Mouse (Mus musculus) MEL (cell line): ENCODE data around the gene Cyp2a22. TPM values are rescaled to one million over a fixed set of nuclear protein-coding genes. Genes with fewer than 3 reads are reported as not detected.
"Not testable (repeated sequence)": the region's sequence is repeated elsewhere in the genome, so short reads cannot be mapped to it uniquely, and the experiment has no call there.

Source experiments
- DNase-seq: peaks from one replicate; pipeline ENCODE4 v3.0.0; 2011; ENCODE audit warnings: low read depth, low spot score
- H3K27ac ChIP-seq: 2 replicates; pipeline ENCODE4 v1.5.1; 2012; ENCODE audit warnings: low read depth, mild to moderate bottlenecking, control low read depth, low read length, moderate library complexity; ENCODE audit not compliant: control insufficient read depth
- H3K27me3 ChIP-seq, 2 experiments: fragments of 150-350 bp in 1 of 2; sonication (generic) in 1 of 2; 2 replicates each; pipeline ENCODE4 v1.6.1; 2012; ENCODE audit warnings: low read length in 2 of 2, mild to moderate bottlenecking in 2 of 2, improper control_type of control experiment in 1 of 2, moderate library complexity in 1 of 2; ENCODE audit not compliant: insufficient read depth in 2 of 2, control insufficient read depth in 1 of 2
- H3K36me3 ChIP-seq, 2 experiments: 2 replicates each; pipeline ENCODE4 v1.6.1; 2012 to 2014; ENCODE audit warnings: low read length in 2 of 2, improper control_type of control experiment in 1 of 2, inconsistent platforms in 1 of 2, mild to moderate bottlenecking in 1 of 2; ENCODE audit not compliant: insufficient read depth in 2 of 2, control insufficient read depth in 1 of 2
- H3K4me1 ChIP-seq, 2 experiments: fragments of 150-350 bp in 1 of 2; sonication (generic) in 1 of 2; 2 replicates each; pipeline ENCODE4 v1.6.1; 2012; ENCODE audit warnings: low read length in 2 of 2, improper control_type of control experiment in 1 of 2, mild to moderate bottlenecking in 1 of 2; ENCODE audit not compliant: insufficient read depth in 2 of 2, control insufficient read depth in 1 of 2
- H3K4me3 ChIP-seq, 2 experiments: fragments of 150-350 bp in 1 of 2; sonication (generic) in 1 of 2; 2 replicates each; pipeline ENCODE4 v1.5.1; 2012; ENCODE audit warnings: low read depth in 2 of 2, low read length in 2 of 2, mild to moderate bottlenecking in 2 of 2, moderate library complexity in 2 of 2, control low read depth in 1 of 2, improper control_type of control experiment in 1 of 2; ENCODE audit not compliant: control insufficient read depth in 1 of 2, insufficient read depth in 1 of 2
- H3K79me2 ChIP-seq: 2 replicates; pipeline ENCODE4 v1.6.1; 2012; ENCODE audit warnings: mild to moderate bottlenecking, low read length, moderate library complexity; ENCODE audit not compliant: control insufficient read depth, poor library complexity, insufficient read depth
- H3K9ac ChIP-seq: 2 replicates; pipeline ENCODE4 v1.6.1; 2012; ENCODE audit warnings: low read depth, mild to moderate bottlenecking, control low read depth, low read length, moderate library complexity; ENCODE audit not compliant: control insufficient read depth, poor library complexity, severe bottlenecking
- H3K9me3 ChIP-seq: fragments of 150-350 bp; sonication (generic); replicated peaks from 2 replicates; pipeline ENCODE4 v1.6.1; 2012; ENCODE audit warnings: mild to moderate bottlenecking, low read length, improper control_type of control experiment, moderate library complexity; ENCODE audit not compliant: insufficient read depth
- polyA plus RNA-seq, 2 experiments: library from polyadenylated mRNA; stranded (reverse) in 1 of 2; unstranded in 1 of 2; fragments of >175 nt in 1 of 2; fragments of >200 nt in 1 of 2; gene quantifications; 2 replicates each; pipeline versions ENCODE4 v1.2.1 to v1.2.4; 2012; ENCODE audit warnings: low replicate concordance in 2 of 2, low read depth in 1 of 2; ENCODE audit not compliant: insufficient read length in 2 of 2, insufficient read depth in 1 of 2, missing spikeins in 1 of 2
- total RNA-seq: library from RNA; depleted of rRNA; stranded (reverse); fragments of 300-350 nt; gene quantifications from 2 replicates; pipeline ENCODE4 v1.2.3, GENCODE M21; 2012; rRNA removed

Cyp2a22 gene
- total and polyA plus RNA-seq, 3 experiments: not detected

GRCm38 (mm10) chr7:26917114-26917513, 22.1 kb downstream of the Cyp2a22 start:
- H3K9ac ChIP-seq, H3K36me3 ChIP-seq, H3K27ac ChIP-seq, H3K4me3 ChIP-seq, H3K4me1 ChIP-seq, DNase-seq, H3K9me3 ChIP-seq, H3K27me3 ChIP-seq, H3K79me2 ChIP-seq: not testable (repeated sequence)

Other genes with a start within 250 kb of the Cyp2a22 start
- not detected in 2 replicates for gene Cyp2b19, start 182.2 kb downstream of the Cyp2a22 start, total RNA-seq
- gene Cyp2b19, start 182.2 kb downstream of the Cyp2a22 start, polyA plus RNA-seq: not detected
- not detected in 2 replicates for gene Cyp2g1, start 130.5 kb downstream of the Cyp2a22 start, total RNA-seq
- not detected for gene Cyp2g1, start 130.5 kb downstream of the Cyp2a22 start, polyA plus RNA-seq
- not detected in 2 replicates for gene Cyp2a5, start 104.1 kb downstream of the Cyp2a22 start, total RNA-seq
- gene Cyp2a5, start 104.1 kb downstream of the Cyp2a22 start, polyA plus RNA-seq: not detected
- not detected in 2 replicates for gene Cyp2a12, start 89.7 kb upstream of the Cyp2a22 start, total RNA-seq
- gene Cyp2a12, start 89.7 kb upstream of the Cyp2a22 start, polyA plus RNA-seq: not detected
- gene Cyp2f2, start 180.5 kb upstream of the Cyp2a22 start, total RNA-seq: not detected in 2 replicates
- not detected for gene Cyp2f2, start 180.5 kb upstream of the Cyp2a22 start, polyA plus RNA-seq
- not detected in 2 replicates for gene Cyp2t4, start 214.3 kb upstream of the Cyp2a22 start, total RNA-seq
- gene Cyp2t4, start 214.3 kb upstream of the Cyp2a22 start, polyA plus RNA-seq: under 1 TPM in 1 of 2 experiments, not detected in 1; 0.28 TPM
- 61.8 and 69.5 TPM in 2 replicates for gene Egln2, start 227.4 kb upstream of the Cyp2a22 start, total RNA-seq
- 10 to 100 TPM in 1 of 2 experiments, not detected in 1; 80.1 TPM for gene Egln2, start 227.4 kb upstream of the Cyp2a22 start, polyA plus RNA-seq
- 6.7 and 9.7 TPM in 2 replicates for gene Rab4b, start 239.5 kb upstream of the Cyp2a22 start, total RNA-seq
- 10 to 100 TPM in 1 of 2 experiments, not detected in 1; 32.6 TPM for gene Rab4b, start 239.5 kb upstream of the Cyp2a22 start, polyA plus RNA-seq
- not detected in 2 replicates for gene Gm21983, start 241.7 kb upstream of the Cyp2a22 start, total RNA-seq
- gene Gm21983, start 241.7 kb upstream of the Cyp2a22 start, polyA plus RNA-seq: under 1 TPM in 1 of 2 experiments, not detected in 1; 0.22 TPM
- gene Mia, start 241.8 kb upstream of the Cyp2a22 start, total RNA-seq: 2.0 and 2.1 TPM in 2 replicates
- gene Mia, start 241.8 kb upstream of the Cyp2a22 start, polyA plus RNA-seq: 1 to 10 TPM in 1 of 2 experiments, not detected in 1; 2.8 TPM